Mouse (Mus musculus) CD4-positive helper T cell, adult 2 months (primary cell): Measurements from ENCODE around the gene Cntd1.
"Not testable (repeated sequence)": the region's sequence is repeated elsewhere in the genome, so short reads cannot be mapped to it uniquely, and the experiment has no call there.

Source experiments
- DNase-seq: peaks from one replicate; pipeline ENCODE4 v3.0.0-alpha.2; 2012; ENCODE audit warnings: low read depth, missing footprints, low spot score

The Cntd1 gene

DNA sequence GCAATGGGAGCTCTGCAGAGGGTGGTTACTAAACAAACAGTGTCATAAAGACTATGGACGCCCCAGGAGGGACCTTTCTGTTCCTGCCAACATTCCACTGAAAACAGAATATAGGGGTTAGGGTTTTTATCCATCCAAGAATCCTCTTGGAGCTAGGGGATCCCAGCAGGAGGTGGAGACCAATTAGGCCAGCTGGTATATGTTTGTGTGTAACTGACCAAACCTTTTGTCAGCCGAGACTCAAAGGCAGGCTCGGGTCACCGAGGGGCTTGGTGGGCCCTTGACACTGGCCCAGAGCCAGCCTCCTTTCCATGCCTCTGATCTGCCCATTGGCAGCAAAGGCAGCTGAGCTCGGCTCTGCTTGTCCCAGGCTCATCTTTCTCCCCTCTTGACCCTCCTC, 4.1 kb downstream of the Cntd1 start:
- DNase-seq: no peak

GRCm38 (mm10) chr11:101283805-101284204, 5.0 kb downstream of the Cntd1 start:
- no peak for DNase-seq

- no peak for DNase-seq
Observed at GRCm38 (mm10) chr11:101287306-101287705, 8.5 kb downstream of the Cntd1 start.

DNA sequence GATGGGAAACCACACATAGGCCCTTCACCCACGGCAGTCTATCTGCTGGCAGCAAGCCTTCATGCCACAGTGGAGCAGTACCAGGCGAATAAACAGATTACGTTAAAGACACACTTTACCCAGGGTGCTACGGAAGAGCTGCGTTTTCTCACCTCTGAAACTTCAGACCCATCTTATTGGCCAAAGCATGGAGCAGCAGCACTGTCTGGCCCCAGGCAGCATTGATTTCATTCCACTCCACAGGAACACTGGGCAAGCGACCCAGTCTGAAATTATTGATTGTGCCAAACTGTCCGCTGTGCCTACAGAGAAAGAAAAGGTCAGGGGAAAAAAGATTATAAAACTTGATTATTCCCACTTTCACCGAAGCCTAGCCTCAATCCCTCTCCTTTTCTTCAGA, 12.4 kb downstream of the Cntd1 start:
- DNase-seq: no peak

GRCm38 (mm10) chr11:101295191-101295590, 16.4 kb downstream of the Cntd1 start:
- no peak for DNase-seq

DNA sequence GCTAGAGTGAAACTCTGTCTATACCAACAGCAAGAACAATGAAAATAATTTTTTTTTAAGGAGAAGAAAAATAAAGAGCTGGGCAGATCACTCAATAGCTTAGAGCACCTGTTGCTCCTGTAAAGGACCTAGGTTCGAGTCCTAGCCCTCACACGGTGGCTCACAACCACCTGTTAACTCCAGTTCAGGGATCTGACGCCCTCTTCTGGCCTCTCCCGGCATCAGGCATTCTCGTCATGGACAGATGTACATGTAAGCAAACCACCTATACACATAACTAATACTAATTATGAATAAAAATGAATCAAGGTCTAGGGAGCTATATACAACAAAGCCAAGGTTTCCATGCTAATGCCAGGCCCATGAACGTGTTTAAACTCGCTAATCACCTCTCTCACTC, 22.1 kb downstream of the Cntd1 start:
- DNase-seq: no peak

DNA sequence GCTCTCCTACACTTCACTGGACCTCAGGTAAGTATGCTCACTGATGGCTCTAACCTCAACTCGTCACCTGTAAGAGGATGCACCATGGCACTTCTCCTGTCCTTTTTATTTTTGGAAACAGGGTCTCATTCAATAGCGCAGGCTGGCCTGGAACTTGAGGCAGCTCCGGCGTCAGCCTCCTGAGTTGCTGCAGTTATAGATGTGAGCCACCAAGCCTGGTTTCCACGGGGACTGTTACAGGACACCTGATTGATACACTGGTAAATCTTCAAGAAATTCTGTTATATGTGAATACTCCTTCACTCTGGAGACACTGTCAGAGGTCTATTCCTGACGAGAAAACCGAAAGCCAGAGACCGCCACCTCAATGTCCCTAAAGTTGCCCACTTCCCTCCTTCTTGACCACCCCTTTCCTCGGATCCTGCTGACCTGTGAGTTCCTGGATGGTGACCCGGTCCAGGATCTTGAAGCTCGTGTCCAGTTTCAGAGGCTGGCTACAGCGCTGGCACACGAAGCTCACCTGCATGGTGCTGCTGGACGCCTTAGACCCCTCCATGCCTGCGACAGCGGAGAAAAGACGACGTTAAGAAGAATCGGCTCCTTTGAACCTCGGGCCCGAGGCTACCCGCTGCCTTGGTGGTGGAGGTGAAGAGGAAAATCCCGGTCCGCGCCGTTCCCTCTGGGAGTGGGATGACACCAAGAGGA, 22.6 kb downstream of the Cntd1 start:
- no peak for DNase-seq

DNA sequence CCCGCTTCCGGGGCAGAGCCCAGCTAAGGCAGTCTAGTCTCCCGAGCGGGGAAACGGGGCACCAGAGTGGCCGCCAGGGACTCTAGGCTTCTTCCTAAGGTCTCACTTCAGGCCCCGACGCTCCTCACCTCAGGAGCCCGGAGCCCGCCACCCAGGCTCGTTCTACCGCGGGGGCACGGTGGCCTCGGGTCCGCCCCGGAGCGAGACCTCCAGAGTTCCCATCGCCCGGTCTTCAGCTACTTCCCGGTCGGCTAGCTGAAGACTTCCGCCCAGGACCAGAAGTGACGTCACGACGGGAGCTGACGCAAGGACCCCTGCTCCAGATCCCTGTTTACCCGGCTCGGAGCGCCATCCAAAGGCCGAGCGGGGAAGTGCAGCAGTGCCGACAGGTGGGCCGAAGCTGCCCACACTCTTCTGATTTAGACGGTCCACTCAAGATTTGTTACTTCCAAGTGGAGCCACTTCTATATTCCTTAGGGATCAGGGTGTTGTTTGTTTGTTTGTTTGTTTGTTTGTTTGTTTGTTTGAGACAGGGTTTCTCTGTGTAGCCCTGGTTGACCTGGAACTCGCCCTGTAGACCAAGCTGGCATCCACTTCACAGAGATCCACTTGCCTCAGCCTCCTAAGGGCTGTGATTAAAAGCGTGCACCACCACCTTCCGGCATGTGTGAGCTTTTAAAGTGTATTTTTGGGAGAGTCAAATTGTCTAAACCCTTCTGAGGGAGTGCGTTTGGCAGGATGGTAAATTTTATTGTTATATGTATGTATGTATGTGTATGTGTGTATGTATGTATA, 23.4 kb downstream of the Cntd1 start, which contains the start of gene Becn1:
Gene Becn1, minus strand, starts transcription at position 283 of the 795 bp plus-strand sequence.
- DNase-seq: peak; percentile 92

DNA sequence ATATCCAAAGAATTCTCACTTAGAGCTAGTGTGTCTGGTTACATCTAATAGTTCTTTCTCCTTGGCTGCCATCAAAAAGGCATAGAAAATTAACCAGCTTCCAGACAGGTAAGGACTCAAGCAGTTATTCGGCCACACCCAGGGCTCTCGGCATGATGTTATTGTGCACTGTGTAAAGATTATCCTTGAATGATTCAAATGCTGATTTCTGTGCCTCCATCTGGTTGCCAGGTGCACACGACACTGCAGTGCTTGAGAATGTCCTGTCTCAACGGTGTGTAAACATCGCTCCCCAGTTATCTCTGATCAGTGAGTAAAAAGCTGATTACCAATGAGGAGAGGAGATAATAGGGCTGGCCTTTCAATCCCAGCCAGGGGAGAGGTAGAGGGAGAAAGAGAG, 28.9 kb downstream of the Cntd1 start:
- no peak for DNase-seq

- DNase-seq: no peak
Observed at GRCm38 (mm10) chr11:101311083-101311482, 32.3 kb downstream of the Cntd1 start.

GRCm38 (mm10) chr11:101312150-101312549, 33.3 kb downstream of the Cntd1 start:
- no peak for DNase-seq

GRCm38 (mm10) chr11:101314567-101314966, 35.8 kb downstream of the Cntd1 start:
- DNase-seq: no peak

- DNase-seq: no peak
Observed at GRCm38 (mm10) chr11:101315082-101315650, 36.4 kb downstream of the Cntd1 start.

GRCm38 (mm10) chr11:101315665-101316500, 37.1 kb downstream of the Cntd1 start, which contains the start of gene Psme3:
Gene Psme3 (plus strand): TSS chr11:101316213.
- peak; percentile 93 for DNase-seq

DNA sequence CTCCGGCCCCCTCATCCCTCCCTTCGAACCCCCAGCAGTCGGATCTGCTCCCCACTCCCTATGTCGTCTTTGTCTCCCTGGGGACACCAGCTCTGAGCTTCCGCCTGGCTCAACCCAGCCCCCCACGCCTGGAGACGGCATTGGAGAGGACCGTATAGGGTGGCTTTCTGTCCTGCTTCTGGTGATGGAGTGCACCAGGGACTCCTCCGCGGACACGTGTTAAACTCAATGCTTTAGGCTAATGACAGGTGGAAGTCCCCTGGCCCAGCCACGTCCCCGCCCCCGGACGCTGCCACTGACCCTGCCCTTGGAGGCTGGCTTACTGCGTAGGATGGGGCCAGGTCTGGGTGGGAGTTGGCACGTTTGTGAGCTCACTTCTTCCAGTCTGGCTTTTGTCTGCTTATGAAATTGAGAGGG, 37.7 kb downstream of the Cntd1 start:
- DNase-seq: peak; percentile 69

DNA sequence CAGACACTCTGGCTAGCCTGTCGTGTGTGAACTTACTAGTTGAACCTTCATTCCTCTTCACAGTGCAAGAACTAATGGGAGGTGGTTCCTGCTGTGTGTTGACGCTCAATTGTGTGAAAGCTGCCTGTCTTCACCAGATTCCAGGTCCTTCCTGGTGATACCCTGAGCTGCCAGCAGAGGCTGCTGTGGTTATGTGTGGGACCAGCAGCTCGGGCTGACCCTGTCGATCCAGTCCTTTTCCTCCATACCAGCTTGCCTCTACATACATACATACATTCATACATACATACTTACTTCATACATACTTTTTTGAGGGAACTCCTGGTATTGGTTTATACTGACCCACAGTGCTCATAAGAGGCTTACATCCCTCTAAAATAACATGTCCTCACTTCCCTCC, 44.8 kb downstream of the Cntd1 start:
- DNase-seq: peak; percentile 41

- no peak for DNase-seq
Observed at GRCm38 (mm10) chr11:101324763-101325162, 46.0 kb downstream of the Cntd1 start, which contains the start of gene Aoc2. Gene Aoc2 (plus strand): TSS chr11:101325063.

- DNase-seq: not testable (repeated sequence)
Observed at GRCm38 (mm10) chr11:101325201-101325600, 46.4 kb downstream of the Cntd1 start.

GRCm38 (mm10) chr11:101326147-101326546, 47.3 kb downstream of the Cntd1 start:
- no peak for DNase-seq

- DNase-seq: no peak
Observed at GRCm38 (mm10) chr11:101327311-101327710, 48.5 kb downstream of the Cntd1 start.

DNA sequence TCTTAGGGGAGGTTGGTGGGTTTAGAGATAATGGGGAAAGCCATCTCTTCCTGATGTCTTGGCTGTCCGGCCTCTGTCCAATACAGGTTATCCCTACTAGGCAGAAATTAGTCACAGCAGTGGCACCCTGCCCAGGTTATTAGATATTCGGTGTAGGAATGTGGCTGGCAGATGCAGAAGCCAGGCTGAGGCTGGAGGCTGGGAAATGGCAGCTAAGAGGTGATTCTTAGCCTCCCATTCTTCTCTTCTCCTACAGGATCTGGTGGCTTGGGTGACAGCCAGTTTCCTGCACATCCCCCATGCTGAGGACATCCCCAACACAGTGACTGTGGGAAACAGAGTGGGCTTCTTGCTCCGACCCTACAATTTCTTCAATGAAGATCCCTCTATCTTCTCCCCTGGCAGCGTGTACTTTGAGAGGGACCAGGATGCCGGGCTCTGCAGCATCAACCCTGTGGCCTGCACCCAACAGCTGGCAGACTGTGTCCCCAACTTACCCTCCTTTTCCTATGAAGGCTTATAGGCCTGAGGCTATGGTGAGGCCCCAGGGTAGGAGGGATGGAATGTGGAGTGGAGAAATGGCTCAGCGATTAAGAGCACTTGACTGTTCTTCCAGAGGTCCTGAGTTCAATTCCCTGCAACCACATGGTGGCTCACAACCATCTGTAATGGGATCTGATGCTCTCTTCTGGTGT, 50.3 kb downstream of the Cntd1 start:
- DNase-seq: no peak
